Comparison of ENCODE assay signal across 8 mouse cellular contexts in the genomic region with DNA sequence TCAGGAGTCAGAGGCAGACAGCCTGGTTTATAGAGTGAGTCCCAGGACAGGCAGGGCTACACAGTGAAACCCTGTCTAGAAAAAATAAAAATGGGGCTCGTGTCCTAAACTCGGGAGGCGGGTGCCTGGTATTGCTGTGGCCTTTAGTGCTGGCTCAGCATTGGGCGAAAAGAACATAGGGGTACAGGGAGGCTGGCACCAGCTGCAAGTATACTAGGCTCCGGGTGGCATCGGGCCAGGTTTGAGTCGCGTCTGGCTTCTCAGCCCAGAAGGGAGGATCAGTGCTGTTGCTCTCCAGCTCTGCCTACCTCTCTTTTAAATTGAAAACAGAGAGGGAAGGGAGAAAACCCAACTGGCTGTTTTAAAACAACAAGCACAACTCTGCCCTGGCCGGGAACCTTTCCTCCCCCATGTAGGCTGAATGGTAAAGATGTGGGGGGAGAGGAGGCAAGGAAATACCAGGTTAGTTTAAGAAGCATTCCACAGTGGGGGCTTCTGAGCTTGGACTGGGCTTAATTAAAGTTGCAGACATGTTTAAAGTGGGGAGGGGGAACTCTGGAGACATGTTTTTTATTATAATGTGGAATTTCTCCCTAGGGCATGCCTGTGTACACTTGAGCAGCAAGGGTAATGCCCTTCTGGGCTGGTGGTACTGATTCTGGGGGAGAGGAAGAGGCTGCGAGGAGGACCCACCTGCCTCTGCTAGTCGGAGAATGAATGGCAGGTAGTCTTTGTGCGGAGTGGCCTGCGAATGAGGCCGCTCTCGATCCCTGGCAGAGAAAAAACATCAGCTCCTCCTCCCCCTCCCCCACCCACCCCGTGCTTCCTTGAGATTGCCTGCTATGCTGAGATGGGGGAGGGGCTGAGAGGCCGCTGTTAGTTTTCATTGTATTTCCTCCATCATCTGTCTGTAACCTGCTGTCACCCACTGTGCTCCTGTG. TPM values are rescaled to one million over a fixed set of nuclear protein-coding genes. Genes with fewer than 3 reads are reported as not detected.
DNase-seq lines count a peak whose midpoint lies in the region; ATAC-seq lines count a peak whose summit lies in the region.

No protein-coding gene starts in this region.

- H3K27me3 ChIP-seq in forebrain, embryonic 11.5 days (ENCODE audit: control insufficient read depth, insufficient read depth, low read length) = peaks cover 48% of the 10 kb centered on the region
- no peaks in the 10 kb centered on the region for H3K27me3 ChIP-seq in heart, embryonic 15.5 days
- H3K27me3 ChIP-seq in limb, embryonic 15.5 days = no peaks in the 10 kb centered on the region
- peaks cover 73% of the 10 kb centered on the region for H3K27me3 ChIP-seq in neural tube, embryonic 13.5 days

- H3K27ac ChIP-seq in forebrain, embryonic 11.5 days (ENCODE audit: low read depth, low read length) = no peak overlapping the region
- peak overlapping the region; percentile 60 for H3K27ac ChIP-seq in heart, embryonic 15.5 days
- H3K27ac ChIP-seq in limb, embryonic 15.5 days = peak overlapping the region; percentile 83
- H3K27ac ChIP-seq in neural tube, embryonic 13.5 days (replicated peaks) = peak overlapping the region; percentile 25; the same call in 1 of the 2 replicates

- H3K4me2 ChIP-seq in forebrain, embryonic 11.5 days (ENCODE audit: low read depth, low read length, severe bottlenecking) = 0 out of 2 replicates have a peak overlapping the region, but pooled peaks have one; percentile 21
- H3K4me2 ChIP-seq in heart, embryonic 15.5 days = peak overlapping the region; percentile 24
- H3K4me2 ChIP-seq in limb, embryonic 15.5 days = peak overlapping the region; percentile 34
- peak overlapping the region; percentile 25 for H3K4me2 ChIP-seq in neural tube, embryonic 13.5 days

- no peak for ATAC-seq in forebrain, embryonic 11.5 days (replicated peaks; ENCODE audit: low FRiP score)
- ATAC-seq in heart, embryonic 15.5 days (replicated peaks; ENCODE audit: insufficient number of reproducible peaks, insufficient read depth, low FRiP score, low read depth) = peak; percentile 56
- ATAC-seq in limb, embryonic 15.5 days (ENCODE audit: insufficient number of reproducible peaks, low FRiP score, low TSS enrichment, low read depth) = peak; percentile 59
- peak; percentile 70 for ATAC-seq in neural tube, embryonic 13.5 days (ENCODE audit: low read depth)

- 18% methylated on average over 17 of the region's 17 CpGs for WGBS in forebrain, embryonic 11.5 days
- 31% methylated on average over 17 of the region's 17 CpGs for WGBS in heart, embryonic 15.5 days
- WGBS in limb, embryonic 15.5 days = 5% methylated on average over 17 of the region's 17 CpGs
- WGBS in neural tube, embryonic 13.5 days = 17% methylated on average over 17 of the region's 17 CpGs

- no peak overlapping the region for H3K4me3 ChIP-seq in forebrain, embryonic 11.5 days (ENCODE audit: low read depth, low read length)
- no peak overlapping the region for H3K4me3 ChIP-seq in heart, embryonic 15.5 days
- no peak overlapping the region for H3K4me3 ChIP-seq in limb, embryonic 15.5 days
- H3K4me3 ChIP-seq in neural tube, embryonic 13.5 days = no peak overlapping the region

- no peaks in the 10 kb centered on the region for H3K36me3 ChIP-seq in forebrain, embryonic 11.5 days (ENCODE audit: control insufficient read depth, insufficient read depth, low read length)
- no peaks in the 10 kb centered on the region for H3K36me3 ChIP-seq in heart, embryonic 15.5 days
- H3K36me3 ChIP-seq in limb, embryonic 15.5 days = no peaks in the 10 kb centered on the region
- no peaks in the 10 kb centered on the region for H3K36me3 ChIP-seq in neural tube, embryonic 13.5 days

- H3K4me1 ChIP-seq in forebrain, embryonic 11.5 days (replicated peaks; ENCODE audit: control insufficient read depth, insufficient read depth, low read length) = peaks cover 33% of the 10 kb centered on the region
- peaks cover 50% of the 10 kb centered on the region for H3K4me1 ChIP-seq in heart, embryonic 15.5 days (replicated peaks)
- H3K4me1 ChIP-seq in limb, embryonic 15.5 days = peaks cover 54% of the 10 kb centered on the region
- H3K4me1 ChIP-seq in neural tube, embryonic 13.5 days (replicated peaks) = peaks cover 58% of the 10 kb centered on the region

- DNase-seq in adrenal gland, adult (ENCODE audit: inconsistent age in 2 of 2, low spot score in 1 of 2) = peak; percentile 48 to 77
- DNase-seq in adrenal gland, adult 8-10 months = no peak
- DNase-seq in forebrain, embryonic 11.5 days (ENCODE audit: low spot score) = peak; percentile 72
- peak; percentile 88 for DNase-seq in kidney, postnatal 10 days
- peak; percentile 50 to 78 for DNase-seq in urinary bladder, postnatal 4 days (ENCODE audit: low spot score in 2 of 2)

- no peaks in the 10 kb centered on the region for H3K9me3 ChIP-seq in forebrain, embryonic 11.5 days (ENCODE audit: control insufficient read depth, low read length)
- H3K9me3 ChIP-seq in heart, embryonic 15.5 days (replicated peaks) = no peaks in the 10 kb centered on the region
- no peaks in the 10 kb centered on the region for H3K9me3 ChIP-seq in limb, embryonic 15.5 days
- H3K9me3 ChIP-seq in neural tube, embryonic 13.5 days = no peaks in the 10 kb centered on the region

- no peak overlapping the region for H3K9ac ChIP-seq in forebrain, embryonic 11.5 days (ENCODE audit: low read length)
- no peak overlapping the region for H3K9ac ChIP-seq in heart, embryonic 15.5 days
- H3K9ac ChIP-seq in limb, embryonic 15.5 days = no peak overlapping the region
- no peak overlapping the region for H3K9ac ChIP-seq in neural tube, embryonic 13.5 days

RNA-seq across cellular contexts. Expression of a gene that starts 3.9 kb away (rescaled TPM):
- total RNA-seq in adrenal gland, adult 8-10 months (2022) = 10 to 100 TPM in 1 of 4 experiments, 1 to 10 TPM in 3; 1.3 to 14.0 (median 2.5) TPM
- 1.5 and 1.8 TPM in 2 replicates for polyA plus RNA-seq in forebrain, embryonic 11.5 days (2014; fragmentation: Nextera tagmentation; extraction: Ambion mirVana)
- 3.0 and 3.2 TPM in 2 replicates for polyA plus RNA-seq in heart, embryonic 15.5 days (2015; fragmentation: Nextera tagmentation; extraction: Ambion mirVana)
- 1.0 and 1.2 TPM in 2 replicates for polyA plus RNA-seq in limb, embryonic 15.5 days (2015; fragmentation: Nextera tagmentation; extraction: Ambion mirVana)
- 1.2 and 1.3 TPM in 2 replicates for polyA plus RNA-seq in neural tube, embryonic 13.5 days (2015; fragmentation: Nextera tagmentation; extraction: Ambion mirVana)
